Mouse (Mus musculus): ENCODE data around the gene Nfasc. TPM values are rescaled to one million over a fixed set of nuclear protein-coding genes. Genes with fewer than 3 reads are reported as not detected.

Nfasc gene
- polyA plus RNA-seq, 1 experiment, result 7.6 TPM

- H3K4me1 ChIP-seq (ENCODE audit: control insufficient read depth, insufficient read depth, insufficient read length), result no peaks in the 10 kb centered on the region
- no peaks in the 10 kb centered on the region for H3K36me3 ChIP-seq (ENCODE audit: control insufficient read depth, insufficient read depth, low read length)
- 82% methylated on average over 9 of the region's 9 CpGs for WGBS
- TF ChIP-seq CTCF (IDR thresholded peaks at IDR 0.05; ENCODE audit: extremely low read depth, insufficient read depth, insufficient read length, insufficient replicate concordance) (no peak), POLR2A (IDR thresholded peaks at IDR 0.05; ENCODE audit: low read depth, low read length) (no peak)
- no peak overlapping the region for H3K4me3 ChIP-seq (ENCODE audit: extremely low read depth, insufficient read depth, insufficient read length)
- no peak overlapping the region for H3K27ac ChIP-seq (ENCODE audit: insufficient read depth, low read length)
- H3K27me3 ChIP-seq (ENCODE audit: control insufficient read depth, insufficient read depth, low read length), result no peaks in the 10 kb centered on the region
- no peak for DNase-seq (ENCODE audit: low read depth in 1 of 2, low spot score in 2 of 2)
Observed at GRCm38 (mm10) chr1:132654769-132655168, 86.8 kb downstream of the Nfasc start.

GRCm38 (mm10) chr1:132653841-132654457 is 87.6 kb downstream of the Nfasc start:
- no peaks in the 10 kb centered on the region for H3K27me3 ChIP-seq (ENCODE audit: control insufficient read depth, insufficient read depth, low read length)
- TF ChIP-seq POLR2A (IDR thresholded peaks at IDR 0.05; ENCODE audit: low read depth, low read length) (no peak), CTCF (IDR thresholded peaks at IDR 0.05; ENCODE audit: extremely low read depth, insufficient read depth, insufficient read length, insufficient replicate concordance) (no peak)
- DNase-seq (ENCODE audit: low read depth in 1 of 2, low spot score in 2 of 2), result no peak
- H3K36me3 ChIP-seq (ENCODE audit: control insufficient read depth, insufficient read depth, low read length), result no peaks in the 10 kb centered on the region
- H3K27ac ChIP-seq (ENCODE audit: insufficient read depth, low read length), result no peak overlapping the region
- H3K4me1 ChIP-seq (ENCODE audit: control insufficient read depth, insufficient read depth, insufficient read length), result no peaks in the 10 kb centered on the region
- no peak overlapping the region for H3K4me3 ChIP-seq (ENCODE audit: extremely low read depth, insufficient read depth, insufficient read length)
- 81% methylated on average over 12 of the region's 12 CpGs for WGBS

- Histone ChIP-seq H3K36me3 (ENCODE audit: control insufficient read depth, insufficient read depth, low read length) (no peaks in the 10 kb centered on the region), H3K4me3 (ENCODE audit: extremely low read depth, insufficient read depth, insufficient read length) (no peak overlapping the region), H3K4me1 (ENCODE audit: control insufficient read depth, insufficient read depth, insufficient read length) (no peaks in the 10 kb centered on the region), H3K27ac (ENCODE audit: insufficient read depth, low read length) (no peak overlapping the region), H3K27me3 (ENCODE audit: control insufficient read depth, insufficient read depth, low read length) (no peaks in the 10 kb centered on the region)
- 84% methylated on average over 9 of the region's 9 CpGs for WGBS
- no peak for TF ChIP-seq POLR2A (IDR thresholded peaks at IDR 0.05; ENCODE audit: low read depth, low read length)
- no peak for TF ChIP-seq CTCF (IDR thresholded peaks at IDR 0.05; ENCODE audit: extremely low read depth, insufficient read depth, insufficient read length, insufficient replicate concordance)
- no peak for DNase-seq (ENCODE audit: low read depth in 1 of 2, low spot score in 2 of 2)
Observed at GRCm38 (mm10) chr1:132653161-132653560, 88.4 kb downstream of the Nfasc start.

GRCm38 (mm10) chr1:132650680-132651079 is 90.9 kb downstream of the Nfasc start:
- DNase-seq (ENCODE audit: low read depth in 1 of 2, low spot score in 2 of 2), result no peak
- no peaks in the 10 kb centered on the region for H3K4me1 ChIP-seq (ENCODE audit: control insufficient read depth, insufficient read depth, insufficient read length)
- no peak overlapping the region for H3K4me3 ChIP-seq (ENCODE audit: extremely low read depth, insufficient read depth, insufficient read length)
- H3K36me3 ChIP-seq (ENCODE audit: control insufficient read depth, insufficient read depth, low read length), result no peaks in the 10 kb centered on the region
- 78% methylated on average over 9 of the region's 9 CpGs for WGBS
- TF ChIP-seq CTCF (IDR thresholded peaks at IDR 0.05; ENCODE audit: extremely low read depth, insufficient read depth, insufficient read length, insufficient replicate concordance) (no peak), POLR2A (IDR thresholded peaks at IDR 0.05; ENCODE audit: low read depth, low read length) (no peak)
- no peaks in the 10 kb centered on the region for H3K27me3 ChIP-seq (ENCODE audit: control insufficient read depth, insufficient read depth, low read length)
- H3K27ac ChIP-seq (ENCODE audit: insufficient read depth, low read length), result no peak overlapping the region

GRCm38 (mm10) chr1:132647958-132648357 is 93.6 kb downstream of the Nfasc start:
- Histone ChIP-seq H3K27me3 (ENCODE audit: control insufficient read depth, insufficient read depth, low read length) (no peaks in the 10 kb centered on the region), H3K27ac (ENCODE audit: insufficient read depth, low read length) (no peak overlapping the region), H3K4me1 (ENCODE audit: control insufficient read depth, insufficient read depth, insufficient read length) (no peaks in the 10 kb centered on the region), H3K36me3 (ENCODE audit: control insufficient read depth, insufficient read depth, low read length) (no peaks in the 10 kb centered on the region), H3K4me3 (ENCODE audit: extremely low read depth, insufficient read depth, insufficient read length) (no peak overlapping the region)
- 85% methylated on average over 6 of the region's 6 CpGs for WGBS
- no peak for TF ChIP-seq POLR2A (IDR thresholded peaks at IDR 0.05; ENCODE audit: low read depth, low read length)
- no peak for DNase-seq (ENCODE audit: low read depth in 1 of 2, low spot score in 2 of 2)

GRCm38 (mm10) chr1:132641049-132641795 is 100.4 kb downstream of the Nfasc start:
- Histone ChIP-seq H3K36me3 (ENCODE audit: control insufficient read depth, insufficient read depth, low read length) (no peaks in the 10 kb centered on the region), H3K4me1 (ENCODE audit: control insufficient read depth, insufficient read depth, insufficient read length) (no peaks in the 10 kb centered on the region), H3K27me3 (ENCODE audit: control insufficient read depth, insufficient read depth, low read length) (no peaks in the 10 kb centered on the region; the same call in 1 of the 2 replicates), H3K27ac (ENCODE audit: insufficient read depth, low read length) (no peak overlapping the region), H3K4me3 (ENCODE audit: extremely low read depth, insufficient read depth, insufficient read length) (no peak overlapping the region)
- TF ChIP-seq CTCF (IDR thresholded peaks at IDR 0.05; ENCODE audit: extremely low read depth, insufficient read depth, insufficient read length, insufficient replicate concordance), result no peak
- no peak for TF ChIP-seq POLR2A (IDR thresholded peaks at IDR 0.05; ENCODE audit: low read depth, low read length)
- WGBS, result 78% methylated on average over 13 of the region's 13 CpGs
- DNase-seq (ENCODE audit: low read depth in 1 of 2, low spot score in 2 of 2), result no peak

- Histone ChIP-seq H3K27me3 (ENCODE audit: control insufficient read depth, insufficient read depth, low read length) (no peaks in the 10 kb centered on the region; the same call in 1 of the 2 replicates), H3K36me3 (ENCODE audit: control insufficient read depth, insufficient read depth, low read length) (no peaks in the 10 kb centered on the region), H3K4me1 (ENCODE audit: control insufficient read depth, insufficient read depth, insufficient read length) (no peaks in the 10 kb centered on the region), H3K27ac (ENCODE audit: insufficient read depth, low read length) (no peak overlapping the region), H3K4me3 (ENCODE audit: extremely low read depth, insufficient read depth, insufficient read length) (no peak overlapping the region)
- 83% methylated on average over 6 of the region's 6 CpGs for WGBS
- no peak for TF ChIP-seq CTCF (IDR thresholded peaks at IDR 0.05; ENCODE audit: extremely low read depth, insufficient read depth, insufficient read length, insufficient replicate concordance)
- TF ChIP-seq POLR2A (IDR thresholded peaks at IDR 0.05; ENCODE audit: low read depth, low read length), result no peak
- DNase-seq (ENCODE audit: low read depth in 1 of 2, low spot score in 2 of 2), result no peak
Observed at GRCm38 (mm10) chr1:132640256-132640655, 101.3 kb downstream of the Nfasc start.
